8 mouse cellular contexts compared by ENCODE assay signal in the genomic region with DNA sequence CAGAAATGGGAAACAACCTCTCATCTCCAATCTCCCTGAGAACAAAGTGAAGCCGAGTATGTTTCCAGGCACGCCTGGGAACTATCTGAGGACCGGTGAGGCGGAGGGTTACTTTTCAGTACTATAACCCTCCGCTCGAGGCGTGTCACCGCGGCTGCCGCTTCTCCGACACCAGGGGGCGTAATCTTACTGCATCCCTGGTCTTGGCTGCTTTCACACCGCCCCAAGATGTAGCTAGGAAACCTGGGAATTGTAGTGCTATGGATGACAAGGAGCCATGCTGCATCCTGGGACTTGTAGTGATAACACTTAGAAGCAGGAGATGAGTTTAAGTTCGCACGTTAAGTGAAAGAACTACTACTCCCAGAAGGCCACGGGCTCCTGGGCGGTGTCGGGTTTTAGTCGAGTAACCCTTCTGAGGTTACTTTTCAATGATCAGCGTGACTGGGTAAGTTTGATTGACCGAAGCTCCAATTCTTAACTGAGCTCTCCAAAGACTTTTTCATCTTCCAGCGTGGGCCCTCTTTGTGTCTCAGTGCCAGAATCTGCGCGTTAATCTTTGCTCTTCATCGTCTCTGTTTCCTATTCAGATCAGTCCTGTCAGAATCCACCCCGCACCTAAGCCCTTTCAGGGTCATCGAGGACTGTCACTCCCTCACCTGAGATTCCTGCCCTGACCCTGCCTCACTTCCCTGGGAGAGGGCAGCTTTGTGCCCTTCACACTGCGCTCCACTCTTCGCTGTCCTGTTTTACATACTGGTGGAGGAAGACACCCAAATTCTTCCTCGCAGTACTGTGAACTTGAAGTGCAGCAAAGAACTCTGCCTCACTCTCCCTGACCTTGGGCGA. TPM values are rescaled to one million over a fixed set of nuclear protein-coding genes. Genes with fewer than 3 reads are reported as not detected.
DNase-seq lines count a peak whose midpoint lies in the region; ATAC-seq lines count a peak whose summit lies in the region.

A gene (plus strand): TSS at position 344 of the 849 bp plus-strand sequence.

- peaks cover 8% of the 10 kb centered on the region; the same call in 1 of the 2 replicates for H3K9me3 ChIP-seq in heart, embryonic 13.5 days
- no peaks in the 10 kb centered on the region for H3K9me3 ChIP-seq in liver, embryonic 12.5 days (replicated peaks)
- no peaks in the 10 kb centered on the region for H3K9me3 ChIP-seq in stomach, embryonic 15.5 days

- no peaks in the 10 kb centered on the region for H3K27me3 ChIP-seq in heart, embryonic 13.5 days (replicated peaks)
- no peaks in the 10 kb centered on the region; the same call in 1 of the 2 replicates for H3K27me3 ChIP-seq in liver, embryonic 12.5 days (replicated peaks)
- H3K27me3 ChIP-seq in stomach, embryonic 15.5 days (replicated peaks) = no peaks in the 10 kb centered on the region

- peak; percentile 97 for DNase-seq in CD4-positive, CD25-positive, alpha-beta regulatory T cell, adult 2 months (ENCODE audit: low read depth, low spot score)
- peak; percentile 99 for DNase-seq in fat pad, adult 2 months (ENCODE audit: extremely low read depth, low read depth, low spot score)
- DNase-seq in kidney, postnatal 10 days = peak; percentile 94
- peak; percentile 94 for DNase-seq in natural killer cell, adult 2 months (ENCODE audit: low spot score in 2 of 2)

- peak; percentile 96 for ATAC-seq in heart, embryonic 13.5 days (ENCODE audit: extremely low read depth, insufficient number of reproducible peaks, low FRiP score, low TSS enrichment)
- peak; percentile 96 for ATAC-seq in liver, embryonic 12.5 days
- peak; percentile 98 for ATAC-seq in stomach, embryonic 15.5 days (ENCODE audit: insufficient read depth, low FRiP score, low read depth)

- H3K4me3 ChIP-seq in brown adipose tissue, adult 24 weeks (ENCODE audit: insufficient read depth, low read depth, low read length) = peak within 1 kb of the TSS; percentile 67
- H3K4me3 ChIP-seq in heart, embryonic 13.5 days = peak within 1 kb of the TSS; percentile 68
- H3K4me3 ChIP-seq in liver, embryonic 12.5 days = peak within 1 kb of the TSS; percentile 58
- peak within 1 kb of the TSS; percentile 59 for H3K4me3 ChIP-seq in stomach, embryonic 15.5 days (replicated peaks)

- H3K27ac ChIP-seq in brown adipose tissue, adult 24 weeks (replicated peaks; ENCODE audit: low read depth, low read length) = peak within 1 kb of the TSS; percentile 95
- peak within 1 kb of the TSS; percentile 87 for H3K27ac ChIP-seq in heart, embryonic 13.5 days (replicated peaks)
- H3K27ac ChIP-seq in liver, embryonic 12.5 days = peak within 1 kb of the TSS; percentile 59
- H3K27ac ChIP-seq in stomach, embryonic 15.5 days = peak within 1 kb of the TSS; percentile 91

- H3K4me1 ChIP-seq in brown adipose tissue, adult 24 weeks (ENCODE audit: control insufficient read depth, insufficient read depth, insufficient read length, low read length) = no peaks in the 10 kb centered on the region; the same call in 1 of the 2 replicates
- peaks cover 22% of the 10 kb centered on the region for H3K4me1 ChIP-seq in heart, embryonic 13.5 days
- H3K4me1 ChIP-seq in liver, embryonic 12.5 days = peaks cover 34% of the 10 kb centered on the region
- peaks cover 16% of the 10 kb centered on the region for H3K4me1 ChIP-seq in stomach, embryonic 15.5 days

- peak within 1 kb of the TSS; percentile 89 for H3K9ac ChIP-seq in heart, embryonic 13.5 days
- H3K9ac ChIP-seq in liver, embryonic 12.5 days = peak within 1 kb of the TSS; percentile 64
- peak within 1 kb of the TSS; percentile 42; the same call in 1 of the 2 replicates for H3K9ac ChIP-seq in stomach, embryonic 15.5 days

- WGBS in heart, embryonic 13.5 days = under 1% methylated on average over 31 of the region's 31 CpGs
- 1% methylated on average over 31 of the region's 31 CpGs for WGBS in liver, embryonic 12.5 days (ENCODE audit: insufficient replicate concordance)
- under 1% methylated on average over 31 of the region's 31 CpGs for WGBS in stomach, embryonic 15.5 days

- peak within 1 kb of the TSS; percentile 89 for H3K4me2 ChIP-seq in heart, embryonic 13.5 days
- H3K4me2 ChIP-seq in liver, embryonic 12.5 days = peak within 1 kb of the TSS; percentile 84
- peak within 1 kb of the TSS; percentile 83 for H3K4me2 ChIP-seq in stomach, embryonic 15.5 days

- no peaks in the 10 kb centered on the region for H3K36me3 ChIP-seq in heart, embryonic 13.5 days
- no peaks in the 10 kb centered on the region for H3K36me3 ChIP-seq in liver, embryonic 12.5 days
- H3K36me3 ChIP-seq in stomach, embryonic 15.5 days = no peaks in the 10 kb centered on the region

RNA-seq across cellular contexts. Expression of the gene that starts here (rescaled TPM):
- polyA plus RNA-seq in brown adipose tissue, adult 24 weeks (2012; ENCODE audit: insufficient read depth, insufficient read length, missing spikeins) = 12.3 and 17.4 TPM in 2 replicates
- polyA plus RNA-seq in heart, embryonic 13.5 days (2015; fragmentation: Nextera tagmentation; extraction: Ambion mirVana) = 9.0 and 9.9 TPM in 2 replicates
- 4.7 and 5.2 TPM in 2 replicates for polyA plus RNA-seq in liver, embryonic 12.5 days (2016; fragmentation: Nextera tagmentation; extraction: Ambion mirVana)
- polyA plus RNA-seq in stomach, embryonic 15.5 days (2015; fragmentation: Nextera tagmentation; extraction: Ambion mirVana) = 17.8 and 20.9 TPM in 2 replicates

Comparison
In these comparisons a context has a peak if more than half of its experiments do, and no peak if none do; other contexts are left out.
1. Peak in every context shown above with its lines: DNase-seq, ATAC-seq, H3K4me3 ChIP-seq and H3K27ac ChIP-seq.